Comparison of ENCODE assay signal across 8 mouse cellular contexts in genomic region chr15:100870001-100870774, GRCm38 (mm10). TPM values are rescaled to one million over a fixed set of nuclear protein-coding genes. Genes with fewer than 3 reads are reported as not detected.
A peak's percentile ranks its signal among the peaks of the same experiment; 100 is the strongest.
DNase-seq lines count a peak whose midpoint lies in the region; ATAC-seq and TF ChIP-seq lines count a peak whose summit lies in the region.

No protein-coding gene starts in this region.

- H3K9me3 ChIP-seq in forebrain, embryonic 14.5 days (replicated peaks; ENCODE audit: control insufficient read depth, low read length) = no peaks in the 10 kb centered on the region
- 0 out of 2 replicates have a peak, but pooled peaks cover 4% of the 10 kb centered on the region for H3K9me3 ChIP-seq in hindbrain, embryonic 13.5 days

- peak overlapping the region; percentile 51 for H3K4me2 ChIP-seq in forebrain, embryonic 14.5 days (ENCODE audit: low read length)
- H3K4me2 ChIP-seq in hindbrain, embryonic 13.5 days = peak overlapping the region; percentile 61

- peak overlapping the region; percentile 41 for H3K4me3 ChIP-seq in forebrain, embryonic 14.5 days (ENCODE audit: low read depth, low read length)
- peak overlapping the region; percentile 83 for H3K4me3 ChIP-seq in hindbrain, embryonic 13.5 days
- H3K4me3 ChIP-seq in left cerebral cortex, adult 2 months = peak overlapping the region; percentile 48

- peak overlapping the region; percentile 59 for H3K9ac ChIP-seq in forebrain, embryonic 14.5 days (ENCODE audit: low read length)
- H3K9ac ChIP-seq in hindbrain, embryonic 13.5 days = peak overlapping the region; percentile 74

- WGBS in forebrain, embryonic 14.5 days = 3% methylated on average over 37 of the region's 66 CpGs
- WGBS in hindbrain, embryonic 13.5 days = 3% methylated on average over 62 of the region's 66 CpGs

- no peaks in the 10 kb centered on the region for H3K36me3 ChIP-seq in forebrain, embryonic 14.5 days (ENCODE audit: control insufficient read depth, insufficient read depth, low read length)
- no peaks in the 10 kb centered on the region for H3K36me3 ChIP-seq in hindbrain, embryonic 13.5 days

- H3K4me1 ChIP-seq in forebrain, embryonic 14.5 days (ENCODE audit: control insufficient read depth, insufficient read depth, low read length) = peaks cover 10% of the 10 kb centered on the region
- H3K4me1 ChIP-seq in hindbrain, embryonic 13.5 days (replicated peaks) = peaks cover 35% of the 10 kb centered on the region

- H3K27ac ChIP-seq in forebrain, embryonic 14.5 days (ENCODE audit: low read depth, low read length) = peak overlapping the region; percentile 66; the same call in 1 of the 2 replicates
- H3K27ac ChIP-seq in hindbrain, embryonic 13.5 days = peak overlapping the region; percentile 83
- peak overlapping the region; percentile 94 for H3K27ac ChIP-seq in left cerebral cortex, adult 2 months

- DNase-seq in T-cell, adult 2 months (ENCODE audit: low spot score) = peak; percentile 39
- peak; percentile 87 for DNase-seq in cerebellum, adult 11 months
- peak; percentile 81 for DNase-seq in forebrain, embryonic 14.5 days (ENCODE audit: low spot score)
- peak; percentile 80 to 85 for DNase-seq in left cerebral cortex, adult 2 months (ENCODE audit: extremely low spot score in 1 of 2, low spot score in 2 of 2)
- peak; percentile 61 to 63 for DNase-seq in right cerebral cortex, postnatal 36 days (ENCODE audit: low spot score in 2 of 2)

- peaks cover 8% of the 10 kb centered on the region; the same call in 1 of the 2 replicates for H3K27me3 ChIP-seq in forebrain, embryonic 14.5 days (replicated peaks; ENCODE audit: control insufficient read depth, insufficient read depth, low read length)
- H3K27me3 ChIP-seq in hindbrain, embryonic 13.5 days = peaks cover 16% of the 10 kb centered on the region

- peak; percentile 84 for ATAC-seq in forebrain, embryonic 14.5 days
- peak; percentile 77 for ATAC-seq in hindbrain, embryonic 13.5 days (ENCODE audit: low FRiP score)
- ATAC-seq in megakaryocyte progenitor cell, adult 5-6 weeks (replicated peaks; ENCODE audit: poor library complexity) = 0 out of 2 replicates have a peak, but pooled peaks have one; percentile 26
- ATAC-seq in monocyte, adult 5-6 weeks (replicated peaks; ENCODE audit: insufficient number of reproducible peaks, low FRiP score, low TSS enrichment, poor library complexity, severe bottlenecking) = no peak

- intact Hi-C loops in left cerebral cortex, adult 2 months (cut with DNase I) = loop anchor here (2.0 to 5.0 kb wide), 3 partner anchors 31 to 177 kb away; partner anchors contain the start of genes Gm47841 and Slc4a8

- peak; percentile 60 for TF ChIP-seq CTCF in left cerebral cortex, adult 2 months (IDR thresholded peaks at IDR 0.05)

RNA-seq across cellular contexts. Expression of gene Scn8a, which starts 0.5 kb away (rescaled TPM):
- 6.8 and 12.5 TPM in 2 replicates for polyA plus RNA-seq in forebrain, embryonic 14.5 days (2014; fragmentation: Nextera tagmentation; extraction: Ambion mirVana)
- polyA plus RNA-seq in hindbrain, embryonic 13.5 days (2015; fragmentation: Nextera tagmentation; extraction: Ambion mirVana) = 18.8 and 19.7 TPM in 2 replicates
- total RNA-seq in left cerebral cortex, adult 2 months (2021) = 100 to 1,000 TPM; 250 to 260 TPM
- not detected in 2 replicates for total RNA-seq in megakaryocyte progenitor cell, adult 5-6 weeks (2015)
- not detected in 2 replicates for total RNA-seq in megakaryocyte progenitor cell, adult 5-6 weeks (2017)
- not detected in 3 replicates for total RNA-seq in monocyte, adult 5-6 weeks (2017)

Comparison
In these comparisons a context has a peak if more than half of its experiments do, and no peak if none do; other contexts are left out.
1. RNA of gene Scn8a, which starts 0.5 kb away (total RNA-seq): 250 to 260 TPM in left cerebral cortex, adult 2 months; not detected in megakaryocyte progenitor cell, adult 5-6 weeks and not detected in monocyte, adult 5-6 weeks; every median in the first group is over 100 times any median in the second.
2. Peak in every context shown above with its lines, with median percentiles within 50 percentile points of each other: DNase-seq, H3K27ac ChIP-seq and H3K4me3 ChIP-seq.